Mouse (Mus musculus): ENCODE results near the gene Tbl1xr1.

The Tbl1xr1 gene

DNA sequence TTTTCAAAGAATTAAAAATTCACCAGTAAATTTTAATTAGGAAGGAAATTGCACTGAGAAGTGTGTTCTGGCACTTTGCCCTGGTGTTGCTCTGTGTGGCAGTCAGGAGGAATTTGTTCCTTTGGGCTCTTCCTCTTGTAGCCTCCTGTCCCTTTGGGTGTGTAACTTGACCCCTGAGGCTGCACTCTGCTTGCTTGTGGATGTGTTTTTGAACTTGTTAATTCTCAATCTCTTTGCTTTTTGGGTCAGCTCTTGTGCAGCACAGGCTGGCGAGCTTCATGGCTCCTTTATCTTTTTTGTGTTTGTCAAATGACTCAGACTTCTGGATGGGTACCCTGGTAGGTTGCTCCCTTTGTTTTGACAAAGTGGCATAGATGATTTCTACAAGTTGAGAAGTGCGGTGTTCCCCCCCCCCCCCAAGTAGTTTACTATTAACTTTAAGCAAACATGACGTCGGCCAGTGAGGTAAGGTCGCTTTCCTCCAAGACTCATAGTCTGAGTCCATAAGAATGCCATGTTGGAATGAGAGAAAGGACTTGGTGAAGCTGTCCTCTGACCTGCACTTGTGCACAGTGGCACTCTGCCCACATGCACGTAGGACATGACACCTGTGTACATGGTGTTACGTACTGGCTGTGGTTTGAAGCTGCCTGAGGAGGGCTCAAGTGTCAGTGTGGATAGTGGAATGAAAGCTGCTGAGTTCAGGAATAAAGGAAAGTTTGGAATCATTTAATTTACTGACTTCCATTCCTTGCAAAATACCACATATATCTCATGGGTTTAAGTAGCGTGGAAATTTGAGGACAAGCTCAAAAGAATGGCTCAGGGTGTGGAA lies 14.2 kb downstream of the Tbl1xr1 start:
- peak; percentile 18 for DNase-seq (ENCODE audit: low read depth, low spot score)

DNA sequence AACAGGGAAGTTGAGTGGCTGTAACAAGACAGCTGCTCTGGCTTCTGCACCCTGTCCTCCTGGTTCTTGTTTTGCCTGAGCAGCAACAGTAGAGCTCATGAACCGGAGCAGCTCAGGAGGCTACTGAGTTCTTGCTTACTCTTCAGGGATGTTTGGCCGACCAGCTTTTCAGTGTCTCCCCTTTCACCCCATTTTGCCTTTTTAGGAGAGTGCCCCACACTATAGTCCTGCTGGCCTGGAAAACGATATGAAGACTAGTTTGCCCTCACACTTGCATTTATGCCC lies 14.8 kb downstream of the Tbl1xr1 start:
- no peak for DNase-seq (ENCODE audit: low read depth, low spot score)

- DNase-seq (ENCODE audit: low read depth, low spot score): no peak
These were observed 15.2 kb downstream of the Tbl1xr1 start for GRCm38 (mm10) chr3:22091681-22092080.

DNA sequence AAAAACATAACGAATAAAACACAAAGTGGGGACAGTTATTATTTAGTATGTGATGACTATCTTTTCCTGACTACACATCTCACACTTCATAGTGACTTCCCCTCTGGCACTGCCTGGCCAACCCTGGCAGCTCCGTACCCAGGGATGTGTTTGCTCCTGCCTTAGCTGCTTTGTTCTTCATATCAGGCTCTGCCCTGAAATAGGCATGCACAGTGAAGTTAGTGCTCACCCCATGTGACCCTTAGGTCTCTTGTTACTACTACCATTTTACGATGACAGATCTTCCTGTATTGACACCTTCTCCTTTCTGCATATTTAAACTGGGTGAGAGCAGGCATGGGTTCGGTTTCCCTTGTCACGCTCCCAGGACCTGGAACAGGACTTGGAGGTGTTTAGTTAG lies 16.3 kb downstream of the Tbl1xr1 start:
- no peak for DNase-seq (ENCODE audit: low read depth, low spot score)

DNA sequence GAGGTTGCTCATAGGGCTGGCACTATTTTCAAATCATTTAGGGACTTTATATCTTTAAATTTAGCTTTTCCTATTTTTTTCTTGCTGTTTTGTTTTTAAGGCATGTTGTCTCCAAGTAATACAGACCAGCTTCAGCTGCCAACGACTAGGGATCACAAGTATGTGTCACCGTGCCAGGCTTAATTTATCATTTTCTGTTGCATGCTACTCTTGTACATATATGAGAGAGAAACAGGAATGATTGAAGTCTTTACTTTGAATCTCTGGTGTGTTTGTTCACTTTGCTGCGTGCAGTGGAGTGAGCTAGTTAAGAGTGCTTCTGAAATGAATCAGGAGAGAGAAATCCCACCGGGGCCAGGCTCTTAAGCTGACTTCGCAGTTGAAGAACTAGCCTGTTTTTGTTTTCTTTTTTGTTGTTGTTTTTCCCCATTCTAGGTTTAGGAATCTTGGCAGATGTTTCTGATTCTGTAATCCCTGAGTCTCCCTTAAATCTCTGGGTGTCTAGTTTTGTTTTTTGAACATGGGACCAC lies 27.6 kb downstream of the Tbl1xr1 start:
- DNase-seq (ENCODE audit: low read depth, low spot score): no peak

DNA sequence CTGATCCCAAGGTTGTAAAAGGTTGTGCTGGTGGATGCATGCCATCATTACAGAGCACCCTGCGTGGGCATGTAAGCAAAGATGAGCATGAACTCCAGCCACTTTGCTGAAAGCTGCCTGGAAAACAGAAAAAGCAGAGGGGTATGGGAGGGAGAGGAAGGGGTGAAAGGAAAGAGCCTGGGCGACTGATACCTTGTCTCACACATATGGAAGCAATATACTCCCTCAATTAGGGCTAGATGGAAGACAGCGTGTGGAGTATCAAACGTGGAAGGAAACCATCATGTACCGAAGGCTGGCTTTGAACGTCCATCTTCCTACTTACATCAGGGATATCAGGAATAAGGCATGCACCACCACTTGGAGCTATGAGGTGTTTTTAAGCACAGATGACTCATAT lies 29.0 kb downstream of the Tbl1xr1 start:
- DNase-seq (ENCODE audit: low read depth, low spot score): no peak

DNA sequence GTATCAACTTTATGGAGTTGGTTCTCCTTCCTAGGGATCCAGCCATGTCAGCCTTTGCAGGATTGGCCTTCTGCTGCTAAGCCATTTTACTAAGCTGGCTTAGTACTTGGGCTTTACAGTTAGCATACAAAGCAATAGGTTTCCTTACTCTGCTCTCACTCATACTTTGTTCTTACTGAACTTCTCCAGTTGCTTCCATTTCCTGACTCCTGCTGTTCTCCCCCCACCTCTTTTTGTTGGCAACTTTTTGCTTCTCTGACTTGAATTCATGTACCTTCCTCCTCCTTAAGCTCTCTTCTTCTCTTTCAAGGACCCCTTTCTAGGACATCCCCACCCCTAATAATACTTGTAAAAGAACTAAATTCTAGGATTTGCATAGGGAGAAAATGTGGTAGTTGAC lies 31.6 kb downstream of the Tbl1xr1 start:
- no peak for DNase-seq (ENCODE audit: low read depth, low spot score)

DNA sequence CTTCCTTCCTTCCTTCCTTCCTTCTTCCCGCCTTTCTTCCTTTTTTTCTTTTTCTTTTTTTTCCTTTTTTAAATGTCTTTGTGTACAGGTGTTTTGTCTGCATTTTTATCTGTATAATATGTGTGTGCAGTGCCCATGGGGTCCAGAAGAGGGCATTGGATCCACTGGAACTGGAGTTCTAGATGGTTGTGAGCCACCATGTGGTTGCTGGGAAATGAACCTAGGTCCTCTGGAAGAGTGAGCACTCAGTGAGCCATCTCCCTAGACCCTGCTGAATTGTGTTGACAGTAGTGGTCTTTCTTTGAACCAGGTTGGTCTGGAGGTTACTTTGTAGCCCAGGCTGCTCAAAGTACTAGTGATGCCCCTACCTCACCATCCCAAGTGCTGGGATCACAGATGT lies 33.2 kb downstream of the Tbl1xr1 start:
- no peak for DNase-seq (ENCODE audit: low read depth, low spot score)

- DNase-seq (ENCODE audit: low read depth, low spot score): no peak
These were observed 37.3 kb downstream of the Tbl1xr1 start for GRCm38 (mm10) chr3:22113773-22114172.

DNA sequence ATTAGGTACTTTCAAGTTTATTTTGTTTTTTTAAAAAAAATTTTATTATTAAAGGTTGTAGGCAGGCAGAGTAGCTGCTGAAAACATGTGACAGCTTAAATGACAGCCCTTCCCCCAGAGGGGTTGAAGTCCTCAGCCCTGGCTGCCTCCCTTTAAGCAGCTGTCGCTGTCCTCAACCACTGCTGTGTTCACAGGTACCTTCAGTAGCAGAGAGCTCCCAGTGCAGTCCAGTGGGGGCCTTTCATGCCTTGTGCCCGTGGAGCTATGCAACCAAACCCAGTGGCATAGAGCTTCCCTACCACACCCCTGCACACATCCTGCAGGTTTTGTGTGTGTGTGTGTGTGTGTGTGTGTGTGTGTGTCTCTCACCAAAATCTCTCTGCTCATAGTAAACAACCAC lies 38.8 kb downstream of the Tbl1xr1 start:
- DNase-seq (ENCODE audit: low read depth, low spot score): no peak

DNA sequence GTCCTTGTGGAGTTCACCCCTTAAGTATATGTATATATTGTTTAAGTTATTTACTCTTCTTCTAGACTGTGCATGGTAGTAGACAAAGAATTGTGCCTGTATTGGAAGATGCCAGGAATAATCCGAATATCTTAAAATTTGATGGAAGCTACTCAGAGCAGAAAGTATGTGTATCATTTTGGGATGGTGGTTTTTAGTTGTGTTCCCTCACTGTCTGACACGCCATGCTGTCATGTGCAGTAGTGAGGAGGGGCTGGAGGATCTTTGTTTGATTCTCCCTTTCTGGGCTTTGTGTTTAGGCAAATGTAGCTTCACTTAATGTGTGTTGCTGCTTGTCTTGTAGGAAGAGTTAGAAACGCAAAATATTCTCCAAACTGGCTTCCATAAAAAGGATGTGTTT lies 39.2 kb downstream of the Tbl1xr1 start:
- DNase-seq (ENCODE audit: low read depth, low spot score): no peak

DNA sequence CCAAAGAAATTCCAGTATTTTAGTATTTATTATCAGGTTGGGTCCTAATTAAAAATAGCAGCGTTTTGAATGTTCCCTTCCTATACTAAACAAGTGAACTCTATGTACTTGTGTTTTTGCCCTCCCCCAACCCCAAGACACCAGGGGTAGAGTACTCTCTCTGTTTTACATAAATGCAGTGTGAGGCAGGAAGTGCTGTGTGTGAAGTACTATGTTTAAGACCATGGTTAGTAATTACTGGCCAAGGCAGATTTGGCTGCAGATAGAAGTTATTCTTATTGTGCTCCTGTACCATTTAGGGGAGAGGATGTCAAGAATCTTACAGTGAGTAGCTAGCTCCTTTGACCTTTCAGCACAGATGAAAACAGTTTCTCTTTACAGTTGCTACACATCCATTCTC lies 39.7 kb downstream of the Tbl1xr1 start:
- no peak for DNase-seq (ENCODE audit: low read depth, low spot score)

- DNase-seq (ENCODE audit: low read depth, low spot score): no peak
These were observed 45.3 kb downstream of the Tbl1xr1 start for GRCm38 (mm10) chr3:22121741-22122140.

GRCm38 (mm10) chr3:22123145-22123544 lies 46.7 kb downstream of the Tbl1xr1 start:
- no peak for DNase-seq (ENCODE audit: low read depth, low spot score)

- DNase-seq (ENCODE audit: low read depth, low spot score): no peak
These were observed 49.9 kb downstream of the Tbl1xr1 start for GRCm38 (mm10) chr3:22126251-22126826.

DNA sequence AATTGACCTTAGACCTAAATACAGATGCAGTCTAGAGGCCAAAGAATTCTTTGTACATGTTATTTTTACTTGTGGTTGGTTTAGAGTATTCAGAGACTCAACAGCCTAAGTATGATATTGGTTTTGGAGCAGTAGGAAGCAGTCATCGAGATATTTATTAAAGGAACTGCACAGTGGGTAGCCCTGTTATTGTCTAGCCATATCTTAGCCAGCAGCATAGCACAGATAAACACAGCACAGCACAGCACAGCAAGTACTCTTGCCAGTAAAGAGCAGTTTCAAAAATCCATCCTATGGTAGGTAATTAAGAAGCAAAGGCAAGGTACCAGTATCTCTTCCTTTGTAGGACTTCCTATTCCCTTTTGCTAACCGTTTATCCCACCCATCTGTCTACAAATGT lies 54.8 kb downstream of the Tbl1xr1 start:
- no peak for DNase-seq (ENCODE audit: low read depth, low spot score)

DNA sequence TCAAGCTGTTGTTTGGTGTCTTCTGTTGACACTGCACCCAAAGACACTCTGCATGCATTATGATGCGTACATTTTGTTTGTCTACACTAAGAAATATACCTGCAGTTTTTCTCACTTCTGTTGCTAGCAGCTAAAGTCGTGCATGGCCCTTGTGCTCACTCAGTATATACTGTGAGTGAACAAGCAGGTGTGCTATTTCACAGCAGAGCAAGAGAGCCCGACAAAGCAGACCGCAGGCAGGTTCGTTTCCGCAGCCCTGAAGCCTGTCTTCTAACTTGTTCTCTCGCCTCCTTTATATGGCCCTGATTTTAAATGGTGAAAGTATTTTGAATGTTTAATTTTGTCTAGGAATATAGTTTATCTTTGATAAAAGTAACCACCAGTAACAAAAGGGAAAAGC lies 57.2 kb downstream of the Tbl1xr1 start:
- no peak for DNase-seq (ENCODE audit: low read depth, low spot score)

GRCm38 (mm10) chr3:22137793-22138579 lies 61.5 kb downstream of the Tbl1xr1 start:
- DNase-seq (ENCODE audit: low read depth, low spot score): no peak

DNA sequence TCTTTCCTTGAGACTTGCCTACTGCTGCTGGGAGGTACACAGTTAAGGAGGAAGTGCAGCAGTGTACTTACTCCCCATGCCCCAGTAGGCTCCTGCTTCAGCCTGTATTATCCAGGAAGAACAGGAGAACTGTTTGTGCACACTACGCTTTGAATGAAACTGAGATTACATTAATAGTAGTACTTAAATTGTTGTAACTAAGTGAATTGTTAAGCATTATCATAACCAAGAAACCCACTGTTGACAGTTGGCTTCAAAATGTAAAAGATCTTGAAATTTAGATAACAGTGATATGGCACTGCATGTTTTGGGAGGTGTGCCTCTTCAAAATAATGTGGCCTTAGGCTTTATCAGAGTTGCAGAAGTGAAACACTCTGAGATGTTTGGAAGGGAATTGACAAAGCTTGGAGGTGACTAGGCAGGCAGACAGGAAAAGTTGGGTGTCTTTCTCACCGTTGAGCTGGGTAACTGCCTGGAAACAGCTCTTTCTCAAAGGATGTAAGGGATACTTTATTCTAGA lies 62.2 kb downstream of the Tbl1xr1 start:
- no peak for DNase-seq (ENCODE audit: low read depth, low spot score)

DNA sequence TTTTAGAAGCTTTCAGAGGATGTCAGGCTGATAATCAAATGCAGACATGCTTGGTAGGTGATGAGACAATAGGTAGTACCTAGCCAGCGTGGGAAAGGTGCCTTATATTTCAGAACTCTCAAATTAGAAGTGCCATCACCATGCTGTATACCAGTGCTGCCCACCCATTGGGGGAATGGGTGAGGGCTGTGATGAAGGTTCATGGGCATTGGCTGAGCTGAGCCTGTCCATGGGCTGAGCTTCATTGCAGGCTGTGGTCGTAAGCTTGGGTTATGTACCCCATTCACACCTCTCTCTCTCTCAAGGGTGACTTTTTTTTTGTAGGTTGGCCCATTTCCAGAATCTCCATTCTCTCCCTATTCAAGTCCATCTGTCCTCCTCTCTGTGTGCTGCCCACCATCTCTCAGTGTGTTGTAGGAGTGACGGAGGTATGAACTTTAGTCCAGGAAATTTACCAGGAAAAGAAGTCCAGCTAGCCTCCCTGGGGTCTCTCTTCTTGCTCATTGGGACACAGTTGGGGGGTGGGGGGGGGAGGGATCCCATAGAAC lies 63.7 kb downstream of the Tbl1xr1 start:
- no peak for DNase-seq (ENCODE audit: low read depth, low spot score)

DNA sequence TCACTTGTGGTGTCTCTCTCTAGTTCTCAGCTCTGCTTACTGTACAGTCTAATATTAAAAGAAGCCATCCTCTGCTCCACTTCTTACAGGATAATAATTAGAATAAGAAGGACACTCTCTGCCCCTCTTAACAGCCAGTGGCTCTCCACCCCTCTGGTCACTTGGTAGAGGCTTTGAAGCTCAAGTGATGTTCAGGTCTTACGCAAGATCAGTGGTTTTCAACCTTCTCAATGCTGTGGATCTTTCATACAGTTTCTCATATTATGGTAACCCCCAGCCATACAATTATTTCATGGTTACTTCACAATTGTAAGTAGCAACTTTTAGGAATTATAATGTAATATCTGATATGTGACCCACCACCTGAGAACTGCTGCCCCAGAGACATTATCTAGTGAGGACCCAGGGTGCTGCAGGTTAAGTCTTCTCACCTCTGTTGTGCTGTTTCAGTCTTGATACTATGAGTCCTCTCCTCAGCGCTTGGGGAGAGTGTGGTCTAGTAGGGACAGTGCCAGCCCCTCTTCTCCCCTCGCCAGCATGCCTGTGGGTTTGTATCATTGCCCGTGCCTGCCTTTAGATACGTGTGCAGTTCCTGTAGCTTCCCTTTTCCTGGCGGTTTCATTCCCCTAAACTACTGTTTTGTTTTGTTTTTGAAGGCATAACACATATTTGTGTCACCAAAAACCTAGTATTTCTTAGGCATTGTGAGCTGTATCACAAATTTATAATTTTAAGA lies 65.7 kb downstream of the Tbl1xr1 start:
- DNase-seq (ENCODE audit: low read depth, low spot score): no peak
